Mouse (Mus musculus) liver, embryonic 18 days (tissue): Measurements from ENCODE around the gene Cc2d2b. TPM values are rescaled to one million over a fixed set of nuclear protein-coding genes. Genes with fewer than 3 reads are reported as not detected.

Experiments
- polyA plus RNA-seq: library from polyadenylated mRNA; depleted of rRNA; stranded (reverse); fragments of >200 nt; gene quantifications from 2 replicates; pipeline ENCODE4 v1.2.3, GENCODE M21; 2012; rRNA removed

The Cc2d2b gene
- 0.41 and 0.49 TPM in 2 replicates for polyA plus RNA-seq

GRCm38 (mm10) chr19:40748559-40748958 lies at the start of gene Cc2d2b:
Gene Cc2d2b, plus strand, starts transcription at chr19:40748753.

GRCm38 (mm10) chr19:40830703-40831415 lies 82.3 kb downstream of the Cc2d2b start, which contains the start of gene Ccnj:
Gene Ccnj, plus strand, starts transcription at chr19:40831279.

Other genes with a start within 250 kb of the Cc2d2b start
- 8.8 and 10.2 TPM in 2 replicates for gene Sorbs1, start 235.0 kb upstream of the Cc2d2b start, polyA plus RNA-seq
- 14.7 and 15.1 TPM in 2 replicates for gene Aldh18a1, start 160.3 kb upstream of the Cc2d2b start, polyA plus RNA-seq
- gene Tctn3, start 136.5 kb upstream of the Cc2d2b start, polyA plus RNA-seq: 1.7 and 2.2 TPM in 2 replicates
- gene Entpd1, start 136.4 kb upstream of the Cc2d2b start, polyA plus RNA-seq: 5.1 and 5.4 TPM in 2 replicates
- 2.8 and 3.0 TPM in 2 replicates for gene Ccnj, start 82.5 kb downstream of the Cc2d2b start, polyA plus RNA-seq
- gene Zfp518a, start 146.0 kb downstream of the Cc2d2b start, polyA plus RNA-seq: 2.3 and 2.5 TPM in 2 replicates
- 1.7 and 2.5 TPM in 2 replicates for gene Blnk, start 245.8 kb downstream of the Cc2d2b start, polyA plus RNA-seq